Mouse (Mus musculus) E14TG2a.4 (cell line): Measurements from ENCODE around the gene Mettl7b.

ENCODE experiments used
- H3K27me3 ChIP-seq: 2 replicates; pipeline ENCODE4 v1.6.1; 2014; ENCODE audit warnings: low read length, control low read depth; ENCODE audit not compliant: insufficient read depth
- H3K36me3 ChIP-seq: 2 replicates; pipeline ENCODE4 v1.6.1; 2014; ENCODE audit warnings: low read length, control low read depth; ENCODE audit not compliant: insufficient read depth
- H3K4me1 ChIP-seq: replicated peaks from 2 replicates; pipeline ENCODE4 v1.6.1; 2014; ENCODE audit warnings: low read depth, low read length, control low read depth
- H3K4me3 ChIP-seq: replicated peaks from 2 replicates; pipeline ENCODE4 v1.5.1; 2014; ENCODE audit warnings: mild to moderate bottlenecking, low read length
- H3K9me3 ChIP-seq: 2 replicates; pipeline ENCODE4 v1.6.1; 2014; ENCODE audit warnings: low read length, control low read depth
- CTCF ChIP-seq: conservative IDR thresholded peaks from 2 replicates; pipeline ENCODE4 v1.5.1; 2014; ENCODE audit warnings: low read length
- NANOG ChIP-seq: IDR thresholded peaks from 2 replicates; pipeline ENCODE4 v1.6.1; 2014; ENCODE audit warnings: borderline replicate concordance, low read length, mixed read lengths
- POU5F1 ChIP-seq: IDR thresholded peaks from 2 replicates; pipeline ENCODE4 v1.6.1; 2014; ENCODE audit warnings: low read length, borderline replicate concordance

The Mettl7b gene

DNA sequence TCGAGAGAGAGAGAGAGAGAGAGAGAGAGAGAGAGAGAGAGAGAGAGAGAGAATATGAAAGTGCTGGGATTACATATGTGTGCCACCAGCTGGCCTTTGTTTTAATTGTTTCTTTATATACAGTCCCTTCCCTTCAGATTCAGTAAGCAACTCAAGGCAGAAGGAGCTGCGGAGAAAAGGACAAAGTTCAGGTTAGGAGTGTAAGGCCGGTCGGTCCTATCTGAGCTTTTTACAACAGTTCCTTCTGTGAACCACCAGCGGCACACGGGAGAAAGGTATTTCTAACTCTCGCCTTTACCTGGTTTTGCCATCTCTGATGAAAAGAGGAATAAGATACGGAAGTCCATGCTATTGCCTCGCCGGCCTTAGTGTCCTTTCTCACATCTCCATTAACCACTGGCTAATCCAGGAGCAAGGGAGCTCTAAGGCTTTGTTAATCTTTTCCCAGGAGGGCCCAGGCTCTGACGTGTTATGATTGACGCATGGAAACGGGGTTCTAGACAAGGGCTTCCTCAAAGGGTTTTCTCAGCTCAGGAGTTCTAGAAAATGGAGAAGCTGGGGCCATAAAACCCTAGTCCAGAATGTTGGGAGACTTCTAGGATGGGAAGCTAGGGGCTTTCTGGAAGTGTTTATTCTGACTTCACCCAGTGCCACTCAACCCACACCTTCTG is 51.9 kb downstream of the Mettl7b start:
- H3K27me3 ChIP-seq: peaks cover 21% of the 10 kb centered on the region
- peaks cover 60% of the 10 kb centered on the region for H3K4me1 ChIP-seq
- peak overlapping the region; percentile 90 for H3K4me3 ChIP-seq
- H3K36me3 ChIP-seq: peaks cover 27% of the 10 kb centered on the region
- TF ChIP-seq NANOG: no peak
- TF ChIP-seq POU5F1: no peak
- no peak for TF ChIP-seq CTCF
- no peaks in the 10 kb centered on the region for H3K9me3 ChIP-seq
